Mouse (Mus musculus) lung, adult 2 months (tissue): ENCODE data around the gene Fam83c. TPM values are rescaled to one million over a fixed set of nuclear protein-coding genes. Genes with fewer than 3 reads are reported as not detected.
"Not testable (repeated sequence)": the region's sequence is repeated elsewhere in the genome, so short reads cannot be mapped to it uniquely, and the experiment has no call there.

Experiments used
- DNase-seq: peaks from one replicate; pipeline ENCODE4 v3.0.0; 2022
- H3K4me1 ChIP-seq: fragments of 200-500 bp; 2 replicates; pipeline ENCODE4 v1.6.1; 2011; ENCODE audit warnings: low read length; ENCODE audit not compliant: control insufficient read depth, insufficient read depth
- H3K4me3 ChIP-seq: fragments of 200-500 bp; replicated peaks from 2 replicates; pipeline ENCODE3; 2011; ENCODE audit warnings: low read depth, mild to moderate bottlenecking, control low read depth, low read length; ENCODE audit errors: extremely low read depth
- CTCF ChIP-seq: fragments of 200-500 bp; IDR thresholded peaks from 2 replicates; pipeline ENCODE4 v1.5.1; 2011; ENCODE audit warnings: mild to moderate bottlenecking, low read length, control low read depth; ENCODE audit not compliant: insufficient read depth
- POLR2A ChIP-seq: fragments of 200-500 bp; IDR thresholded peaks from 2 replicates; pipeline ENCODE4 v1.6.1; 2011; ENCODE audit warnings: low read depth, mild to moderate bottlenecking, control low read depth, low read length, borderline replicate concordance; ENCODE audit errors: extremely low read depth
- WGBS: fragments of 180-500 bp; shearing (Covaris S2); methylation state at CpG from one replicate; pipeline ENCODE4 v1.1.7; 2018; 5-methylcytosine and 5-hydroxymethylcytosine counted together
- polyA plus RNA-seq: library from polyadenylated mRNA; depleted of rRNA; stranded (reverse); fragments of >200 nt; gene quantifications from 2 replicates; pipeline ENCODE4 v1.2.3, GENCODE M21; 2012

Fam83c gene
- polyA plus RNA-seq, 1 experiment: 2.1 TPM

DNA sequence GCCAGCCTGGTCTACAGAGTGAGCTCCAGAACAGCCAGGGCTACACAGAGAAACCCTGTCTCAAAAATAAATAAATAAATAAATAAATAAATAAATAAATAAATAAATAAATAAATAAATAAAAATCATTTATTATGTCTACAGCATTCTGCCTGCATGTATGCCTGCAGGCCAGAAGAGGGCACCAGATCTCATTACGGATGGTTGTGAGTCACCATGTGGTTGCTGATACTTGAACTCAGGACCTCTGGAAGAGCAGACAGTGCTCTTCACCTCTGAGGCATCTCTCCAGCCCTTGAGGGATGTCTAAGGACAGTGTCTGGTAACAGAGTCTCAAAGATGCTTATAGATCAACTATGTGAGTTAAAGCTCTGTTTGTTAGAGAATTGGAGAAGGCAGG lies 2.6 kb downstream of the Fam83c start:
- DNase-seq, H3K4me3 ChIP-seq, H3K4me1 ChIP-seq: not testable (repeated sequence)
- peak; percentile 20; the same call in 1 of the 2 replicates for TF ChIP-seq CTCF
- 61% methylated on average over 1 of the region's 1 CpGs for WGBS

DNA sequence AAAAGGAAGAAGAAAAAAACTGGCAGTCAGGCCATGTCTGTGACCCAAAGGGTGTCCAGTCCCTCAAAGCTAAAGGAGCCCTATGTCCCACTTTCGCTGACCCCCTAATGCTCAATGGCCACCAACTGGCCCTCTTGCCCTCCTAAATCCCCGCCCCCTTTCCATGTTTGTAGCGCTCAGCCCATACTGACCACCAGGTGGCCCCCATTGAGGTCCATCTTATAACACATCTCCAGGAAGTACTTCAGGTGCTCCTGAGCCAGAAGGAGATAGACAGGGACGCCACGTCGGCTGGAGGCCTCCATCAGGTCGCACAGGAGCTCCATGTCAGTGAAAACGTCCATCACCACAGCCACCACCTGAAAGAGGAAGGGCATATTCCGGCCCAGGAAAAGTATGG lies 3.4 kb downstream of the Fam83c start:
- H3K4me1 ChIP-seq: 0 out of 2 replicates have a peak, but pooled peaks cover 2% of the 10 kb centered on the region
- TF ChIP-seq POLR2A (no peak), CTCF (no peak)
- no peak overlapping the region for H3K4me3 ChIP-seq
- 44% methylated on average over 9 of the region's 9 CpGs for WGBS
- no peak for DNase-seq

DNA sequence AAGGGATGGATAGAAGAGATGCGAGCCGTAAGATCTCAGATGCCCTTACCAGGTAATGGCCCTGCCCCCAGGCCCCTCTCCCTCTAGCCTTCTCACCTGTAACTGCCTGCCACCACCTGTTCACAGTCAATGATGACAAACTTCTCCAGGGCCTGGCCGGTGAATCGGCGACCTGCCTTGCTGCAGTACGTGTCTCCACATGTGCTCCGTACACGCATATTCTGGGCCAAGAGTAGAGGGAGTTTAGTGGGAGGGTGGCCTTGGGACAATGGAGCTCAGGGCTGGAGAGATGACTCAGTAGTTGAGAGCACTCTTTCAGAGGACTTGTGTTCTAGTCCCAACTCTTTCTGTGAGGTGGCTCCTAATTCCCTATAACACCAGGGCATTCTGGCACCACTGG lies 3.8 kb downstream of the Fam83c start:
- no peak overlapping the region for H3K4me3 ChIP-seq
- no peak for DNase-seq
- no peak for TF ChIP-seq CTCF
- TF ChIP-seq POLR2A: no peak
- peaks cover 3% of the 10 kb centered on the region; the same call in 1 of the 2 replicates for H3K4me1 ChIP-seq
- 88% methylated on average over 8 of the region's 8 CpGs for WGBS

DNA sequence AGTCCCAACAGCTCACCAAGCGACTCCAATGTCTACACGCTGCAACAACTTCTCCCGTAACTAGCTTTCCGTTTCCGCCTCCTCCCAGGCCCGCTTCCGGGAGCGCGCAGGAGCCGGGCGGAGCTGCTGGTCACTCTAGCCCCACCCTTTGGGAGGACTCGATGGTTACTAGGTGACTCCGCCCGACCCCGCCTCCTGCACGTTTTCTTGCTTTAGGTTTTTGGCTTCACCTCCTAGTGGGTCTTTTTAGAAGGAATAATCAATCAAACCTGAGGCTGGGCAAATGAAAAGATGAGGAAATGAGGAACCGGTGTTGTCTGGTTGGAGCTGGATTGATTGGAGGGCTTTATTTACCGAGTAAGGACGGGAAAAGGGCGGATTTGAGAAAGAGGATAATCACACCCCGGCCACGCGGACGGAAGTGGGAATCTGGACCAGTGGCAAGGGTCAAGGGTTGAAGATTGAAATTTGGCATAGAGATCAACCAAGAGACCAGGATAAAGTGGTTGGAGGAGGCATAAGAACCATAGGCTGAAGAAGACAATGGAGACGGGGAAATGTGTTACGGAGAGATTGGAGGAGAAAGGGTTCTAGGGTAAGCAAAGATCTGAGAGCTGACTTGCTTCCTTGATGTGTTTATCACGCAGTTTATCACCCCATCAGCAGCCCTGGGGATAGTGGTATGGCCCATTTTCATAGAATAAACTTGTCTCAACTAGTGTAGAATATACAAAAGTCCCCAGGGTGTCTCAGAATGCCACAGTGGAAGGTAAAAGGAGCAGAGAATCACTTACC lies 7.8 kb downstream of the Fam83c start, which contains the start of gene Eif6:
Gene Eif6 (minus strand): TSS at position 296 of the 795 bp plus-strand sequence.
- H3K4me3 ChIP-seq: peak within 1 kb of the TSS; percentile 87
- 1% methylated on average over 27 of the region's 27 CpGs for WGBS
- H3K4me1 ChIP-seq: peaks cover 6% of the 10 kb centered on the region; the same call in 1 of the 2 replicates
- TF ChIP-seq CTCF (no peak), POLR2A (peak; percentile 80; the same call in 1 of the 2 replicates)
- peak; percentile 80 for DNase-seq

DNA sequence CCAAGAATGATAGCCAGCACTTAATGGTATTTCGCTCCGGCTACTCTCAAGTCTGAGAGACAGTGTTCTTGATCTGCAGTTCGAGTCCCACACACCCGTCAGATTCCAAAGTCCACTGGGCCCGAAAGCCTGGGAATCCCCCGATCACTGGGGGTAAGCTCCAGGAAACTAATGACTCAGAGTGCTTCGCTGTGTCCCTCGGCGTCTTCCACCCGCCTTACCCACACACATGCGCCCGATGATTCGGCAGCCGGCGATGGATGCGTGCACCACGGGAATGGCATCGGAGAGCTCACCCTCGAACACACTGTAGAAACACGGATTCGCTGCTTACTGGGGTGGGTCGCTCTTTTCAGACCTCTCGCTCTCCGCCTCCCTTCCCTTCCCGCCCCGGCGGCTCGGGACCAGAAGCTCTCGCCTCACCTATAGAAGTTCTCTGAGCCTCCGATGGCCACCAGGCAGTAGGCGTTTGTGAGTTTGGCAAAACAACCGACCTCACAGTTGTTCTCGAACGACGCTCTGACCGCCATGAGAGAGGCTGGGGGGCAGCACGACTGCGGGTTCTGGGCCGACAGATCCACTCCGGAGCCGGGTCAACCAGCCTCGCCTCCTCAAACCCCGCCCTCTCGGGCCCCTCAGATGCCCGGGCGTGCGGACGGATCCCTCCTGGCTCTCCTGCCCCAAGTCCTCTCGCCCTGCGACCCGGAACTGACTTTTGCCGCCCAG lies 8.6 kb downstream of the Fam83c start:
- H3K4me3 ChIP-seq: peak overlapping the region; percentile 87
- TF ChIP-seq CTCF: no peak
- no peak for TF ChIP-seq POLR2A
- peak; percentile 18 for DNase-seq
- 1% methylated on average over 52 of the region's 52 CpGs for WGBS
- peaks cover 6% of the 10 kb centered on the region; the same call in 1 of the 2 replicates for H3K4me1 ChIP-seq

DNA sequence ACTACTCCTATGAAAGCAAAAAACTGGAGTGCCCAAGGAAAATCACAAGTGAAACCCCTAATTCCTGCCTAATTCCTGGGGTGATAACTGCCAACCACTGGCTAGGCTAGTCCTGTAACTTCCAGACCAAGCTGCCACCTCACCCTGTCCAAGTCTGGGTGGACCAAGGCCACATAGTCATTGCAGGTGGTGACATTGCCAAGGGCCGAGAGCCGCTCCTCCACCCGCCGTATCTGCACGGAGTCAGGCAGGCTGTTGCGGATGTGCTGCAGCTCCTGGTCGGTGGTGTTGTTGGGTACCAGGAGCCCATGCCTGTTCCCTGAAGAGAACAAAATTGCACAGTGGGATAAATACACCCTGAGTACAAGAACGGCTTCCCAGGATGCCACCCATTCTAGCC lies 10.9 kb downstream of the Fam83c start:
- Histone ChIP-seq H3K4me1 (peaks cover 9% of the 10 kb centered on the region; the same call in 1 of the 2 replicates), H3K4me3 (no peak overlapping the region)
- TF ChIP-seq POLR2A (no peak), CTCF (no peak)
- 97% methylated on average over 8 of the region's 8 CpGs for WGBS
- no peak for DNase-seq

DNA sequence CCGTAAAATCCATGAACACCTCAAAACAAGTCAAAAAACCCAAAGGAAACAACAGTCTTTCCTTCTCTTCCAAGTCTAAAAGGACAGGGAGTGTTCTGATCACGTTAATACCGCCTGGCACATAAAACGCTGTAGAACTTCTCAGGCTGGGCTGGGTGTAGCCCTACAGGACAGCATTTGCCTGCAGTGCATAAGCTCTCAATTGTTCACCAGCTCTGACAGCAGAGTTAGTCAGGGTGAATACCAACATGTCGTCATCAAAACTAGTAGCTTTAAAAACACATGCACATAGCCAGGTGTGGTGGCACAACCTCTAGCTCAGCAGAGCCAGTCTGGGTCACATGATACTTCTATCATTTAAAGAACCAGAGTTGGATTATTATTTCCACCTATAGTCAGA lies 13.9 kb downstream of the Fam83c start:
- no peak for DNase-seq
- H3K4me3 ChIP-seq: no peak overlapping the region
- WGBS: 91% methylated on average over 5 of the region's 5 CpGs
- TF ChIP-seq CTCF (no peak), POLR2A (no peak)
- peaks cover 8% of the 10 kb centered on the region for H3K4me1 ChIP-seq

DNA sequence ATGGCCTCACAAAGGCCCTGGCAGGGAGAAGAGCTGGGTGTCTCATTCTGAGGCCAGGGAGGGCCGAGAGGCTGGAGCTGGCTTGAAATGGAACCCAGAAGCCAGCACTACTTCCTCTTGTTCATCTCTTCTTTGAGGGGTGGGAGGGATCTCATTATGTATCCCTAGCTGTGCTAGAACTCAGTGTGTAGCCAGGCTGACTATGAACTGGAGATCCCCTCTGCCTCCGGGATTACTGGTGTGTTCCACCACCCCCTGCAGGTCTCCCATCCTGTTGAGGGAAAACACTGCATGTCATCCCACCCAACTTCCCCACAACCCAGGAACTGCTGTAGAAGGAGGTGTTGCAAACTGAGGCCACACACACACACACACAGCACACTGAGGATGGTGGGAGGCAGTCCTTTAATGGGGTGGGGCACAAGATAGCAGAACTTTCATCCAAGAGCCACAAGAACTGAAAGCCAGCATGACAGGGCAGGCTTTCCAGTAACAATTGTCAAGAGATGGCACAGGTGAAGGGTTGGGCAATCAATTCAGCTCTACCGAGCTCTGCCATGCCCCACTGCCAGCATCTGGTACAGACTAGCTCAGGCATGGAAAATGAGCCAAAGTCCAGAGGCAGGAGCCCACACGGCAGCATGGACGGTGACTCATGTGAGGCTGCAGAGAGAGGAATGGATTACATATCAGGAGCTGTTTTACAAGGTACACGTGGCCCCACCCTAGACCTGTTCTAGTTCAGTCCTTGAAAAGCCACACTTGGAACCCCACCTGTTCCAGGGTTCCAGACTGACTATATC lies 15.0 kb downstream of the Fam83c start:
- DNase-seq: no peak
- no peak for TF ChIP-seq POLR2A
- no peak for TF ChIP-seq CTCF
- 61% methylated on average over 6 of the region's 6 CpGs for WGBS
- peak overlapping the region; percentile 37 for H3K4me3 ChIP-seq
- peaks cover 6% of the 10 kb centered on the region for H3K4me1 ChIP-seq

DNA sequence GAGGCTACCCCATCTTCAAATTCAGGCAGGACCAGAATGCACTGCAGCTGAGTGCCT lies 15.4 kb downstream of the Fam83c start, which contains the start of gene BC029722:
Gene BC029722 (minus strand): TSS at position 35 of the 57 bp plus-strand sequence.
- DNase-seq: no peak
- Histone ChIP-seq H3K4me3 (peak within 1 kb of the TSS; percentile 80), H3K4me1 (peaks cover 6% of the 10 kb centered on the region)
- TF ChIP-seq POLR2A (no peak), CTCF (no peak)
